Mouse (Mus musculus): ENCODE data around the gene Nedd9. TPM values are rescaled to one million over a fixed set of nuclear protein-coding genes. Genes with fewer than 3 reads are reported as not detected.
A peak's percentile ranks its signal among the peaks of the same experiment; 100 is the strongest.

Gene Nedd9
- total and polyA plus RNA-seq, 2 experiments, result 2.5 to 3.3 TPM

GRCm38 (mm10) chr13:41377011-41377431 is 110.1 kb downstream of the Nedd9 start:
- 87% methylated on average over 2 of the region's 2 CpGs for WGBS
- H3K4me3 ChIP-seq (ENCODE audit: insufficient read depth, low read depth, low read length), result no peak overlapping the region
- H3K27me3 ChIP-seq (ENCODE audit: control insufficient read depth, insufficient read depth, low read length), result no peaks in the 10 kb centered on the region
- no peaks in the 10 kb centered on the region for H3K36me3 ChIP-seq (ENCODE audit: control insufficient read depth, insufficient read depth, low read length)
- no peaks in the 10 kb centered on the region for H3K4me1 ChIP-seq (ENCODE audit: control insufficient read depth, insufficient read depth, low read length)
- no peak overlapping the region for H3K9ac ChIP-seq (ENCODE audit: low read depth, low read length)
- no peak for DNase-seq (ENCODE audit: extremely low read depth, low read depth, low spot score)
- no peak for TF ChIP-seq POLR2A (IDR thresholded peaks at IDR 0.05; ENCODE audit: extremely low read depth, insufficient read depth, low read length)
- no peak for TF ChIP-seq CTCF (IDR thresholded peaks at IDR 0.05; ENCODE audit: low read depth, low read length)
- H3K27ac ChIP-seq (replicated peaks; ENCODE audit: insufficient read depth, low read depth, low read length), result no peak overlapping the region
- no peaks in the 10 kb centered on the region for H3K79me2 ChIP-seq (ENCODE audit: control insufficient read depth, insufficient read depth, low read length)

- no peak for DNase-seq (ENCODE audit: extremely low read depth, low read depth, low spot score)
- Histone ChIP-seq H3K4me3 (ENCODE audit: insufficient read depth, low read depth, low read length) (no peak overlapping the region), H3K4me1 (ENCODE audit: control insufficient read depth, insufficient read depth, low read length) (no peaks in the 10 kb centered on the region), H3K79me2 (ENCODE audit: control insufficient read depth, insufficient read depth, low read length) (no peaks in the 10 kb centered on the region), H3K27me3 (ENCODE audit: control insufficient read depth, insufficient read depth, low read length) (no peaks in the 10 kb centered on the region), H3K9ac (ENCODE audit: low read depth, low read length) (no peak overlapping the region), H3K27ac (replicated peaks; ENCODE audit: insufficient read depth, low read depth, low read length) (no peak overlapping the region), H3K36me3 (ENCODE audit: control insufficient read depth, insufficient read depth, low read length) (no peaks in the 10 kb centered on the region)
- TF ChIP-seq CTCF (IDR thresholded peaks at IDR 0.05; ENCODE audit: low read depth, low read length) (no peak), POLR2A (IDR thresholded peaks at IDR 0.05; ENCODE audit: extremely low read depth, insufficient read depth, low read length) (no peak)
- 91% methylated on average over 4 of the region's 4 CpGs for WGBS
These were observed 111.1 kb downstream of the Nedd9 start for GRCm38 (mm10) chr13:41376111-41376510.

GRCm38 (mm10) chr13:41375696-41376095 is 111.5 kb downstream of the Nedd9 start:
- H3K79me2 ChIP-seq (ENCODE audit: control insufficient read depth, insufficient read depth, low read length), result no peaks in the 10 kb centered on the region
- no peaks in the 10 kb centered on the region for H3K27me3 ChIP-seq (ENCODE audit: control insufficient read depth, insufficient read depth, low read length)
- H3K27ac ChIP-seq (replicated peaks; ENCODE audit: insufficient read depth, low read depth, low read length), result no peak overlapping the region
- no peak for DNase-seq (ENCODE audit: extremely low read depth, low read depth, low spot score)
- 90% methylated on average over 6 of the region's 6 CpGs for WGBS
- H3K4me3 ChIP-seq (ENCODE audit: insufficient read depth, low read depth, low read length), result no peak overlapping the region
- H3K9ac ChIP-seq (ENCODE audit: low read depth, low read length), result no peak overlapping the region
- H3K36me3 ChIP-seq (ENCODE audit: control insufficient read depth, insufficient read depth, low read length), result no peaks in the 10 kb centered on the region
- no peak for TF ChIP-seq CTCF (IDR thresholded peaks at IDR 0.05; ENCODE audit: low read depth, low read length)
- no peak for TF ChIP-seq POLR2A (IDR thresholded peaks at IDR 0.05; ENCODE audit: extremely low read depth, insufficient read depth, low read length)
- no peaks in the 10 kb centered on the region for H3K4me1 ChIP-seq (ENCODE audit: control insufficient read depth, insufficient read depth, low read length)

- Histone ChIP-seq H3K36me3 (ENCODE audit: control insufficient read depth, insufficient read depth, low read length) (no peaks in the 10 kb centered on the region), H3K27me3 (ENCODE audit: control insufficient read depth, insufficient read depth, low read length) (no peaks in the 10 kb centered on the region), H3K4me1 (ENCODE audit: control insufficient read depth, insufficient read depth, low read length) (no peaks in the 10 kb centered on the region), H3K9ac (ENCODE audit: low read depth, low read length) (no peak overlapping the region), H3K4me3 (ENCODE audit: insufficient read depth, low read depth, low read length) (no peak overlapping the region), H3K79me2 (ENCODE audit: control insufficient read depth, insufficient read depth, low read length) (no peaks in the 10 kb centered on the region), H3K27ac (replicated peaks; ENCODE audit: insufficient read depth, low read depth, low read length) (no peak overlapping the region)
- DNase-seq (ENCODE audit: extremely low read depth, low read depth, low spot score), result no peak
- 89% methylated on average over 1 of the region's 1 CpGs for WGBS
- no peak for TF ChIP-seq CTCF (IDR thresholded peaks at IDR 0.05; ENCODE audit: low read depth, low read length)
- TF ChIP-seq POLR2A (IDR thresholded peaks at IDR 0.05; ENCODE audit: extremely low read depth, insufficient read depth, low read length), result no peak
These were observed 112.3 kb downstream of the Nedd9 start for GRCm38 (mm10) chr13:41374886-41375285.

GRCm38 (mm10) chr13:41372555-41373460 is 114.4 kb downstream of the Nedd9 start:
- Histone ChIP-seq H3K9ac (ENCODE audit: low read depth, low read length) (no peak overlapping the region), H3K27me3 (ENCODE audit: control insufficient read depth, insufficient read depth, low read length) (no peaks in the 10 kb centered on the region), H3K27ac (replicated peaks; ENCODE audit: insufficient read depth, low read depth, low read length) (no peak overlapping the region), H3K4me3 (ENCODE audit: insufficient read depth, low read depth, low read length) (no peak overlapping the region), H3K79me2 (ENCODE audit: control insufficient read depth, insufficient read depth, low read length) (no peaks in the 10 kb centered on the region), H3K36me3 (ENCODE audit: control insufficient read depth, insufficient read depth, low read length) (no peaks in the 10 kb centered on the region), H3K4me1 (ENCODE audit: control insufficient read depth, insufficient read depth, low read length) (no peaks in the 10 kb centered on the region)
- WGBS, result 81% methylated on average over 8 of the region's 8 CpGs
- no peak for TF ChIP-seq CTCF (IDR thresholded peaks at IDR 0.05; ENCODE audit: low read depth, low read length)
- no peak for TF ChIP-seq POLR2A (IDR thresholded peaks at IDR 0.05; ENCODE audit: extremely low read depth, insufficient read depth, low read length)
- peak; percentile 30 for DNase-seq (ENCODE audit: extremely low read depth, low read depth, low spot score)

GRCm38 (mm10) chr13:41371547-41371946 is 115.6 kb downstream of the Nedd9 start:
- Histone ChIP-seq H3K4me1 (ENCODE audit: control insufficient read depth, insufficient read depth, low read length) (no peaks in the 10 kb centered on the region), H3K79me2 (ENCODE audit: control insufficient read depth, insufficient read depth, low read length) (no peaks in the 10 kb centered on the region), H3K36me3 (ENCODE audit: control insufficient read depth, insufficient read depth, low read length) (no peaks in the 10 kb centered on the region), H3K4me3 (ENCODE audit: insufficient read depth, low read depth, low read length) (no peak overlapping the region), H3K27ac (replicated peaks; ENCODE audit: insufficient read depth, low read depth, low read length) (no peak overlapping the region), H3K9ac (ENCODE audit: low read depth, low read length) (no peak overlapping the region), H3K27me3 (ENCODE audit: control insufficient read depth, insufficient read depth, low read length) (no peaks in the 10 kb centered on the region)
- 95% methylated on average over 3 of the region's 3 CpGs for WGBS
- TF ChIP-seq POLR2A (IDR thresholded peaks at IDR 0.05; ENCODE audit: extremely low read depth, insufficient read depth, low read length) (no peak), CTCF (IDR thresholded peaks at IDR 0.05; ENCODE audit: low read depth, low read length) (no peak)
- DNase-seq (ENCODE audit: extremely low read depth, low read depth, low spot score), result no peak
